Mouse (Mus musculus): Measurements from ENCODE around the gene Exoc3l2.

DNA sequence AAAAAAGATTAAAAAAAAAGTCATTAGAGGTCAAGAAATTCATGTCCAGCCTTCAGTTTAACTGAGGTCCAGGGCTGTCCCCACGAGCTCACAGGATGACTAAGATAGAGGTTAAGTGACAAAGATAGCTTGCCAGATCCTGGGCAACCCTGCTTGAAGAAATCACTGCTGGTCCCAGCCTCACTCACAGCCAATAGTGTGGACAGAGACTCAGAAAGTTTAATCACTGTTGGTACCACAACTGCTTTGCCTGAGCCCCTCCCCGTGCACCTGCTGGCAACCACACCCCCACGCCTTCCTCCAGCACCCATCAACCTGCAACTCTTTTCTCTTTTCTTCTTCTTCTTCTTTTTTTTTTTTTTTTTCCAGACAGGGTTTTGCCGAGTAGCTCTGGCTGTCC lies 39.1 kb upstream of the Exoc3l2 start:
- TF ChIP-seq CTCF (IDR thresholded peaks at IDR 0.05; ENCODE audit: low read depth) (no peak), EP300 (IDR thresholded peaks at IDR 0.05; ENCODE audit: low read depth) (no peak)

All from liver, embryonic 14.5 days (tissue).